In genomic region chr9:63761367-63762094, GRCm38 (mm10) we compare ENCODE assay signal across 16 mouse cellular contexts. TPM values are rescaled to one million over a fixed set of nuclear protein-coding genes. Genes with fewer than 3 reads are reported as not detected.
DNase-seq lines count a peak whose midpoint lies in the region; ATAC-seq and TF ChIP-seq lines count a peak whose summit lies in the region.
"Had no signal": no experiment of that assay in that cellular context is flagged by ENCODE, and none has a peak within 500 bp of the region (broad histone marks: within the 10 kb centered on the region; RNA-seq: fewer than 3 reads in every experiment).

No protein-coding gene starts in this region.

- no peak for TF ChIP-seq POLR2A in spleen, adult 2 months (IDR thresholded peaks at IDR 0.05; ENCODE audit: low read depth, low read length)
- no peak for TF ChIP-seq POLR2A in bone marrow, adult 2 months (IDR thresholded peaks at IDR 0.05; ENCODE audit: borderline replicate concordance, control insufficient read depth, low read depth, low read length)

- H3K4me3 ChIP-seq in hindbrain, postnatal 0 days (ENCODE audit: low read length): no peak overlapping the region
- H3K4me3 ChIP-seq in hindbrain, embryonic 11.5 days (ENCODE audit: low read depth, low read length): no peak overlapping the region
- H3K4me3 ChIP-seq in spleen, adult 2 months (ENCODE audit: extremely low read depth, insufficient read depth, insufficient read length): no peak overlapping the region
- no peak overlapping the region for H3K4me3 ChIP-seq in bone marrow, adult 2 months (replicated peaks; ENCODE audit: control insufficient read depth, low read depth, low read length)
- no peak overlapping the region for H3K4me3 ChIP-seq in stomach, postnatal 0 days (ENCODE audit: low read depth, low read length)
- H3K4me3 ChIP-seq in hindbrain, embryonic 12.5 days: no peak overlapping the region
- H3K4me3 ChIP-seq: liver, embryonic 13.5 days; neural tube, embryonic 13.5 days; stomach, embryonic 15.5 days had no signal

- 0 out of 2 replicates have a peak, but pooled peaks have one; percentile 21 for TF ChIP-seq CTCF in hindbrain, postnatal 0 days (IDR thresholded peaks at IDR 0.05; ENCODE audit: low read depth)
- TF ChIP-seq CTCF in spleen, adult 2 months (IDR thresholded peaks at IDR 0.05; ENCODE audit: extremely low read depth, insufficient read depth, insufficient read length, insufficient replicate concordance): peak; percentile 18; the same call in 1 of the 2 replicates
- TF ChIP-seq CTCF in bone marrow, adult 2 months (IDR thresholded peaks at IDR 0.05; ENCODE audit: control insufficient read depth, insufficient read depth, low read length): peak; percentile 28
- TF ChIP-seq CTCF in stomach, postnatal 0 days (IDR thresholded peaks at IDR 0.05; ENCODE audit: low read depth): peak; percentile 62

- H3K27me3 ChIP-seq in hindbrain, postnatal 0 days (ENCODE audit: insufficient read depth, low read length): no peaks in the 10 kb centered on the region
- no peaks in the 10 kb centered on the region for H3K27me3 ChIP-seq in hindbrain, embryonic 11.5 days (ENCODE audit: control insufficient read depth, insufficient read depth, low read length)
- H3K27me3 ChIP-seq in spleen, adult 2 months (ENCODE audit: control insufficient read depth, insufficient read depth, low read length): no peaks in the 10 kb centered on the region
- no peaks in the 10 kb centered on the region for H3K27me3 ChIP-seq in stomach, postnatal 0 days (ENCODE audit: control insufficient read depth, insufficient read depth, low read length)
- H3K27me3 ChIP-seq in hindbrain, embryonic 12.5 days: no peaks in the 10 kb centered on the region; the same call in 1 of the 2 replicates
- H3K27me3 ChIP-seq: liver, embryonic 13.5 days; stomach, embryonic 15.5 days had no signal

- ATAC-seq in hindbrain, postnatal 0 days: no peak
- no peak for ATAC-seq in hindbrain, embryonic 11.5 days (ENCODE audit: low FRiP score)
- peak; percentile 22; the same call in 1 of the 2 replicates for ATAC-seq in stomach, postnatal 0 days (ENCODE audit: low FRiP score, low TSS enrichment)
- ATAC-seq in hindbrain, embryonic 12.5 days (ENCODE audit: low FRiP score): no peak
- ATAC-seq in megakaryocyte, adult 5-6 weeks (ENCODE audit: poor library complexity, severe bottlenecking): no peak
- ATAC-seq: forebrain, embryonic 14.5 days had no signal

- H3K4me2 ChIP-seq in hindbrain, postnatal 0 days (ENCODE audit: low read depth, low read length): no peak overlapping the region
- H3K4me2 ChIP-seq in hindbrain, embryonic 11.5 days (replicated peaks; ENCODE audit: low read depth, low read length): no peak overlapping the region
- no peak overlapping the region for H3K4me2 ChIP-seq in stomach, postnatal 0 days (replicated peaks; ENCODE audit: low read depth)
- H3K4me2 ChIP-seq in hindbrain, embryonic 12.5 days (replicated peaks): no peak overlapping the region
- H3K4me2 ChIP-seq: liver, embryonic 13.5 days; neural tube, embryonic 13.5 days; stomach, embryonic 15.5 days had no signal

- no peaks in the 10 kb centered on the region for H3K9me3 ChIP-seq in hindbrain, postnatal 0 days (ENCODE audit: low read length)
- H3K9me3 ChIP-seq in hindbrain, embryonic 11.5 days (ENCODE audit: control insufficient read depth, low read length): no peaks in the 10 kb centered on the region
- no peaks in the 10 kb centered on the region for H3K9me3 ChIP-seq in stomach, postnatal 0 days (ENCODE audit: control insufficient read depth, low read length)
- peaks cover 4% of the 10 kb centered on the region; the same call in 1 of the 2 replicates for H3K9me3 ChIP-seq in hindbrain, embryonic 12.5 days (replicated peaks)
- H3K9me3 ChIP-seq: neural tube, embryonic 13.5 days; stomach, embryonic 15.5 days had no signal

- H3K4me1 ChIP-seq in hindbrain, postnatal 0 days (ENCODE audit: insufficient read depth, low read length): 0 out of 2 replicates have a peak, but pooled peaks cover 11% of the 10 kb centered on the region
- no peaks in the 10 kb centered on the region; the same call in 1 of the 2 replicates for H3K4me1 ChIP-seq in hindbrain, embryonic 11.5 days (replicated peaks; ENCODE audit: control insufficient read depth, insufficient read depth, low read length)
- H3K4me1 ChIP-seq in spleen, adult 2 months (ENCODE audit: control insufficient read depth, insufficient read depth, insufficient read length): peaks cover 2% of the 10 kb centered on the region; the same call in 1 of the 2 replicates
- no peaks in the 10 kb centered on the region; the same call in 1 of the 2 replicates for H3K4me1 ChIP-seq in bone marrow, adult 2 months (ENCODE audit: control insufficient read depth, insufficient read depth, low read length)
- H3K4me1 ChIP-seq in stomach, postnatal 0 days (replicated peaks; ENCODE audit: control insufficient read depth, insufficient read depth): peaks cover 6% of the 10 kb centered on the region; the same call in 1 of the 2 replicates
- peaks cover 16% of the 10 kb centered on the region for H3K4me1 ChIP-seq in hindbrain, embryonic 12.5 days

- WGBS in hindbrain, postnatal 0 days: 95% methylated on average over 8 of the region's 8 CpGs
- 94% methylated on average over 8 of the region's 8 CpGs for WGBS in hindbrain, embryonic 11.5 days
- WGBS in spleen, adult 2 months: 96% methylated on average over 8 of the region's 8 CpGs
- 89% methylated on average over 8 of the region's 8 CpGs for WGBS in bone marrow, adult 2 months
- WGBS in stomach, postnatal 0 days: 71% methylated on average over 8 of the region's 8 CpGs
- WGBS in hindbrain, embryonic 12.5 days: 96% methylated on average over 8 of the region's 8 CpGs

- DNase-seq in hindbrain, postnatal 0 days (ENCODE audit: low spot score): no peak
- DNase-seq in hindbrain, embryonic 11.5 days (ENCODE audit: low spot score): no peak
- DNase-seq in spleen, adult 2 months (ENCODE audit: low read depth in 1 of 2, low spot score in 2 of 2): no peak
- DNase-seq in spleen, postnatal 10 days (ENCODE audit: low spot score in 2 of 2): no peak
- peak; percentile 60 for DNase-seq in stomach, postnatal 0 days (ENCODE audit: low spot score)
- DNase-seq: cerebellum, adult 9-11 months; heart, postnatal 14 days; kidney, adult 11 months; layer of hippocampus, adult 9-11 months; liver, embryonic 13.5 days had no signal

- no peak for TF ChIP-seq EP300 in stomach, postnatal 0 days (optimal IDR thresholded peaks at IDR 0.05)

- no peaks in the 10 kb centered on the region for H3K36me3 ChIP-seq in hindbrain, postnatal 0 days (ENCODE audit: insufficient read depth, low read length)
- no peaks in the 10 kb centered on the region for H3K36me3 ChIP-seq in hindbrain, embryonic 11.5 days (ENCODE audit: control insufficient read depth, insufficient read depth, low read length)
- H3K36me3 ChIP-seq in spleen, adult 2 months (ENCODE audit: control insufficient read depth, insufficient read depth, low read length): no peaks in the 10 kb centered on the region
- no peaks in the 10 kb centered on the region for H3K36me3 ChIP-seq in stomach, postnatal 0 days (ENCODE audit: control insufficient read depth, insufficient read depth, low read length)
- no peaks in the 10 kb centered on the region for H3K36me3 ChIP-seq in hindbrain, embryonic 12.5 days
- H3K36me3 ChIP-seq: liver, embryonic 13.5 days; neural tube, embryonic 13.5 days; stomach, embryonic 15.5 days had no signal

- H3K27ac ChIP-seq in hindbrain, postnatal 0 days: no peak overlapping the region
- H3K27ac ChIP-seq in hindbrain, embryonic 11.5 days (ENCODE audit: low read depth, low read length): no peak overlapping the region
- H3K27ac ChIP-seq in spleen, adult 2 months (ENCODE audit: insufficient read depth, low read length): no peak overlapping the region
- H3K27ac ChIP-seq in bone marrow, adult 2 months (ENCODE audit: control insufficient read depth, insufficient read depth, low read depth, low read length, poor library complexity): no peak overlapping the region
- peak overlapping the region; percentile 71 for H3K27ac ChIP-seq in stomach, postnatal 0 days (replicated peaks)
- no peak overlapping the region for H3K27ac ChIP-seq in hindbrain, embryonic 12.5 days
- H3K27ac ChIP-seq: neural tube, embryonic 13.5 days had no signal

- H3K9ac ChIP-seq in hindbrain, postnatal 0 days (replicated peaks; ENCODE audit: low read length): no peak overlapping the region
- H3K9ac ChIP-seq in hindbrain, embryonic 11.5 days (ENCODE audit: low read depth, low read length): no peak overlapping the region
- no peak overlapping the region for H3K9ac ChIP-seq in stomach, postnatal 0 days (ENCODE audit: low read length)
- no peak overlapping the region for H3K9ac ChIP-seq in hindbrain, embryonic 12.5 days
- H3K9ac ChIP-seq: liver, embryonic 13.5 days; neural tube, embryonic 13.5 days; stomach, embryonic 15.5 days had no signal

RNA-seq across cellular contexts. Expression of gene Smad3, which starts 3.7 kb away (rescaled TPM):
- total RNA-seq in hindbrain, postnatal 0 days (2014; rRNA removed): 26.5 and 34.0 TPM in 2 replicates
- 7.2 and 7.5 TPM in 2 replicates for polyA plus RNA-seq in hindbrain, postnatal 0 days (2015; fragmentation: Nextera tagmentation; extraction: Ambion mirVana)
- 13.9 and 16.0 TPM in 2 replicates for polyA plus RNA-seq in hindbrain, embryonic 11.5 days (2014; fragmentation: Nextera tagmentation; extraction: Ambion mirVana)
- 30.2 and 32.2 TPM in 2 replicates for polyA plus RNA-seq in spleen, adult 2 months (2012; rRNA removed)
- 9.1 and 17.1 TPM in 2 replicates for polyA plus RNA-seq in bone marrow, adult 2 months (2011; ENCODE audit: insufficient read depth, insufficient read length, low replicate concordance, missing spikeins)
- 5.3 and 6.4 TPM in 2 replicates for polyA plus RNA-seq in stomach, postnatal 0 days (2015; fragmentation: Nextera tagmentation; extraction: Ambion mirVana)
- 24.1 and 25.4 TPM in 2 replicates for polyA plus RNA-seq in hindbrain, embryonic 12.5 days (2016; fragmentation: Nextera tagmentation; extraction: Ambion mirVana)
- total RNA-seq in megakaryocyte, adult 5-6 weeks (2015): 9.1 and 15.0 TPM in 2 replicates
- 9.7 and 12.7 TPM in 2 replicates for total RNA-seq in megakaryocyte, adult 5-6 weeks (2017)
